Mouse (Mus musculus) cerebellum, postnatal 14 days (tissue): Measurements from ENCODE around the gene Zfpm1.

Experiments used
- DNase-seq, 2 experiments: peaks; one replicate each; pipeline ENCODE4 v3.0.0; 2021; ENCODE audit warnings: mixed read lengths in 2 of 2

The Zfpm1 gene

DNA sequence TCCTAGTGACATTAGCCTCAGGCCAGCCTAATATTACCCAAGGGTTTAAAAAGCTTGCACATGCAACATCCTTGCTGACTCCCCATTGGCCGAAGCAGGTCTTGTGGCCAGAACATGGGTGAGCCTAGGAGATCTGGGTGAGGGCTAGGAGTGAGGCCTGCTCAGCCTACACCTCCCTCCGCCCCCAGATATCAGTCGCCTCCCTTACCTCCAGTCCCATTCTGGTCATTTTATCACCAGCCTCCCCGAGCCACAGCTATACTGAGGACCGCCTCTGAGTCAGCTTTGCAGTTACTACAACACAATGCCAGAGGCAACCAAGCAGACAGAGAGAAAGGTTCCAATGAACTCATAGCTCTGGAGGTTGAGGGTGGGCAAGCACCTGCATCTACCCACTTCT lies 5.6 kb upstream of the Zfpm1 start:
- no peak for DNase-seq

GRCm38 (mm10) chr8:122277204-122277995 lies 4.5 kb upstream of the Zfpm1 start:
- no peak for DNase-seq

DNA sequence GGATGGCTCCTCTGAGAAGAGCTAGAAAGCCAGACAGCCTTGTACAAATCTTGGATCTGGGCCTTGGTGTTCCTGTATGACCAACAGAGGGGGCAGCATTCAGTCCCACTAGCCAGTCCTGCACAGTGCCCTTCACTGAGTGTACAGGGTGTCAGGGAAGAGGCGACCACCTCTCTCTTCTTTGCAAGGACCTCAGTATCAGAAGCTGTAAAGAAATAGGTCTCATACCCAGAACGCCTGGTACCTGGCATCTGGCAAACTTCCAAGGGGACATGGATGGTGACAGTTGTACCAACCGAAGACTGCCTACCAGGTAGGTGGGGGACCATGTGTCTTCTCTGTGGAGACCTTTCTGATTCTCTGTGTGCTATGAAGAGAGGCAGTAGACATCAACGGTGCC lies 1.8 kb upstream of the Zfpm1 start:
- DNase-seq: peak in 1 of 2 experiments; percentile 57

GRCm38 (mm10) chr8:122280588-122281316 lies 1.2 kb upstream of the Zfpm1 start:
- DNase-seq: peak in 1 of 2 experiments; percentile 58

DNA sequence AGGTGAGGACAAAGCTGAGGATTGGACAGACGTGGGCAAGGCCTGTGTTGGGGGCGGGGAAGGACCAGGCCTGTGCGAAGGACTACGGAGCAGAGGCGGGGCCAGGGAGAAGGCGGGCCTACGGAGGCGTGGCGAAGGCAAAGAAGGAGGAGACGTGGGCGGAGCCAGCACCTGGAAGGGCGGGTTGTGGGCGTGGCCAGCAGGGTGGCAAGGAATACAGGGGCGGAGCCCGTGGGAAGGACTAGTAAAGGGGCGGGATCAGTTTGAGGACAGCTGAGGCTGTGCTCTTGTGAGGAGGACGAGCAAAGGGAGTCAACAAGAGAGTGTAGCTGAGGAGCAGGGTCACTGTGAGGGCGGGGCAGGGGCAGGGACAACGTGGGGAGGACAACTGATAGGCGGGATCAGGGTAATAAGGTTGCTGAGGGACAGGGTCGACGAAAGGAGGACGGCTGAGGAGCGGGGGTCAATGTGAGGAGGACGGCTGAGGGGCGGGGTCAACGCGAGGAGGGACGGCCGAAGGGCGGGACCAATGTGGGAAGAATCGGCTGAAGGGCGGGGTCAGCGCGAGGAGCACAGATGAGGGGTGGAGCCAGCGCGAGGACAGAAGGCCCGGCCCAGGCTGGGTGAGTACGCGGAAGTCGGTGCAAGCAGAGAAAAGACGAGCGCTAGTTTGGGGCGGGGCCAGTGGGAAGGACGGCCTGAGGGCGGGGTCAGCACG lies 465 bp upstream of the Zfpm1 start:
- peak; percentile 99 for DNase-seq

GRCm38 (mm10) chr8:122282501-122283355 lies 787 bp downstream of the Zfpm1 start:
- DNase-seq: peak in 1 of 2 experiments; percentile 65

DNA sequence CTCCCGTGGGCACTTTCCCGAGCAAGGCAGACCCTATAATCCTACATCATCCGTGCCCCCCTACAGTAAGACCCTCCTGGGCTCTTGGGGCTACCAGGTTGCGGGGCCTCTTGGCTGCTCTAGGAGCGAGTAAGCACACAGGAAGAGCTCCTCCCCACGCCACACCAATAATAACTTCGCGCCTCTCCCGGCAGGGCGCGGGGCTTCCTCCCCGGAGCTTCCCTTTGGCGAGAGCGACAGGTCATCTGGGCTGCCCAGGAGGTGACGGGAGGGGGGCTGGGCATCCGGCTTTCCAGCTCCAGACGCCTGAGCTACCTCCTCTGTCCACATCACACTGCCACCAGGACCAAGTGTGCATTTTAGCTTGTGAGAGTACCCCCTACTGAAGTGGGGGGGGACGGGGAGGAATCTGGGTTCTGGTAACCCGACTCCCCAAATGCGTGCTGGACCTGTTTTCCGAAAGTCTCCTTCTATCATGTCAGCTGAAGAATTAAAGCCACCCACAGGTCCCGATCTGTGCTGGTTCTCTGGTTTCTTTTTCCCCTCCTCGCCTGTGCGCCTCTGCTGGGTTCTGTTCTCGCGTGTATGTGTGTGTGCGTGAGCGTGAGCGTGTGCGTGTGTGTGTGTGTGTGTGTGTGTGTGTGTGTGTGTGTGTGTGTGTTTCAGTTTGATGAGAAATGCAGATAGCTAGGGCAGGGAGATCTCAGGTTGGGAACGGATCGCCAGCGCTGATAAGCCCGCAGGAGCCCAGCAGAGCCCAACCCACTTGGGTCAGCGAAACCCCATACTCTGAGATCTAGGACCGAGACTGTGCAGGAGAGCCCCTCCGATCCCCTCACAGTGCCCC lies 1.6 kb downstream of the Zfpm1 start:
- DNase-seq: peak in 1 of 2 experiments; percentile 64

DNA sequence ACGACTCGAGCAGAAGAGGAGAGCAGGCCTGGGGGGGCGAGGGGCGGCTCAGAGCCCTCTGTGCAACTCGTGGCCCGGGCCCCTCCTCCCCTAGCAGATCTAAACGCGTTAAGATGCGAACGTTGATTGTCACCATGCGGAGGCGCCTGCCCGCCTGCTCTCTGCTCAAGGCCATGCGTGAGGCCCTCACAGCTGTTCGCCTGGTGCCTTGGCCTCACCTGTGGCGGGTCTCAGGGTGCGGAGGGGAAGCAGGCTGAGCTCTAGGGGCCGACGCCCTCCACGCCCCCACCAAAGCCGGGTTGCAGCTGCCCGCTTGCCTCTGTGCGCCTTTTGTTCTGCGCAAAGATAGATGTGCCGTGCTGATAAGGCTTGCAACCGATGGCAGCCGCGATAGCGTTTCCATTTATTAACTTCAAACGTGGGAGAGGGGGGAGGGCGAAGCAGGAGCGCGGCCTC lies 2.3 kb downstream of the Zfpm1 start:
- peak in 1 of 2 experiments; percentile 69 for DNase-seq

GRCm38 (mm10) chr8:122284659-122285261 lies 2.8 kb downstream of the Zfpm1 start:
- peak in 1 of 2 experiments; percentile 52 for DNase-seq

GRCm38 (mm10) chr8:122285727-122286126 lies 3.8 kb downstream of the Zfpm1 start:
- DNase-seq: no peak

- DNase-seq: no peak
Observed at GRCm38 (mm10) chr8:122286899-122287298, 5.0 kb downstream of the Zfpm1 start.

GRCm38 (mm10) chr8:122287742-122288141 lies 5.8 kb downstream of the Zfpm1 start:
- DNase-seq: no peak

DNA sequence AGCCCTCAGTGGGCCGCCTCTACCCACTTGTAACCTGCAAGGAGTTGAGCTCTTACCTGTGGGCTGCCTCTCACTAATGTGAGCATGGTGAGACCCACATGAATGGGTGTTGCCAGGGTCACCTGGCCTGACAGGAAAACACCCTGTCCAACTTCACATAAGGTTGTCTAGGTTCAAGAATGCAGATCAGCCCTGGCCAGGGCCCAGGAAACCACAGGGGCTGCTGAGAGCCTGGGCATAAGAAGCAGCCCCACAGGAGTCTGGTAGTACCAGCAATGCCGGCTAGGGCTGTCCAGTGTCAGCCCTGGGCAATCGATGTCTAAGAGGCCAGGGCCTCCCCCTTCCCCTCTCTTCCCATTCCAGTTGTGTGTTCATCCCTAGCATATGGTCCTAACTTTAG lies 6.4 kb downstream of the Zfpm1 start:
- DNase-seq: peak in 1 of 2 experiments; percentile 54

DNA sequence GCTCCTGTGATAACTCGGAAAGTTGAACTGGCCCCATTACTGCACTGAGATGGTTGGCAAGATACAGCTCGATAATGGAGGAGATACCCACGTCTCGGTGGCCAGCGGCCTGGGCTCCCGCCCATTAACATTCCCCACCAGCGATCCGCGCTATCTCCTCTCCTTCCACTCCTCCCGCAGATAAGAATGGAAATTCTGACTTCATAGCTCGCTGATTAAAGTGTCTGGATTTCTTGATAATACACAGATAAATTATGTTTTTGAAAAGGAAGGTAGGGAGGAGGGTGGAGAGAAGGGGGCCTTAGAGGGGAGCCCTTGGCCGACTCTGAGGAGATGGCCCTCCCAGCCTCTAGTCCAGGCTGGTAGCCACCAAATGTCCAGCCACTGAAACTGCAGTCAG lies 9.1 kb downstream of the Zfpm1 start:
- no peak for DNase-seq

DNA sequence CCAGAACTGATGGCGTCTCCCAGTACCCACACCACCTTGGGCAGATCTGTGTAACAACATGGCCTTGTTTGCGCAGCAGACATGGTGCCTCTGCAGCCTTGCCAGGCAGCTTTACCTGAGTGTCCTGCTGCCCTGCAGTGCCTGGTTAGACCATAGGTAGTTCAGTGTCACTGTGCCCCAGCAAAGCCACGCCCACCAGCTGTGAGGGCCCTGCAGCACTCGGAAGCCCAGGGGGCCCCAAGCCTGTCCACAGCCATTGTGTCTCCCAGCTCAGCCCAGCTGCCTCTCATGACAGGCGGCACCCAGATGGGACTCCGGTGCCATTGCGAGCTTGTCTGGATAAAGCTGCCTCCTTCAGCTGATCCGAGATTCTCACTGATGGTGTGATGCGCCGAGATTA lies 9.6 kb downstream of the Zfpm1 start:
- no peak for DNase-seq

GRCm38 (mm10) chr8:122293484-122293883 lies 11.5 kb downstream of the Zfpm1 start:
- DNase-seq: no peak

GRCm38 (mm10) chr8:122294273-122294683 lies 12.3 kb downstream of the Zfpm1 start:
- peak; percentile 49 to 58 for DNase-seq

DNA sequence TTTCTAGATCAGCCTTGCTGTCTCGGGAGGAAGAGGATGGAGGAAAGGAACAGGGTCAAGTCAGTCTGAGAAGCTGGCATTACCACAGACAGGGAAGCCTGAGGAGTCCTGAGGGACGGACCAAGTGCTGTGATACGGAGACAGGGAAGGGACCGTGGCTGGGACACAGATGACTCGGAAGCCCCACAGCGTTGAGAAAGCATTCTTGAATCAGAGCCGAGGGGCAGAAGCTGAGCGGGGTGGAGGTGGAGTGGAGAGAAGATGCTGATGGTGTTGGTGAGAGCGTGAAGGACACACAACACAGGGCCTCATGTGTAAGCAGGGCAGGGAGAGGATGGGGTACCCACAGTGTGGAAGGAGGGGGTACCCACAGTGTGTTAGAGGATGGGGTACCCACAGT lies 13.4 kb downstream of the Zfpm1 start:
- DNase-seq: peak; percentile 50 to 54

DNA sequence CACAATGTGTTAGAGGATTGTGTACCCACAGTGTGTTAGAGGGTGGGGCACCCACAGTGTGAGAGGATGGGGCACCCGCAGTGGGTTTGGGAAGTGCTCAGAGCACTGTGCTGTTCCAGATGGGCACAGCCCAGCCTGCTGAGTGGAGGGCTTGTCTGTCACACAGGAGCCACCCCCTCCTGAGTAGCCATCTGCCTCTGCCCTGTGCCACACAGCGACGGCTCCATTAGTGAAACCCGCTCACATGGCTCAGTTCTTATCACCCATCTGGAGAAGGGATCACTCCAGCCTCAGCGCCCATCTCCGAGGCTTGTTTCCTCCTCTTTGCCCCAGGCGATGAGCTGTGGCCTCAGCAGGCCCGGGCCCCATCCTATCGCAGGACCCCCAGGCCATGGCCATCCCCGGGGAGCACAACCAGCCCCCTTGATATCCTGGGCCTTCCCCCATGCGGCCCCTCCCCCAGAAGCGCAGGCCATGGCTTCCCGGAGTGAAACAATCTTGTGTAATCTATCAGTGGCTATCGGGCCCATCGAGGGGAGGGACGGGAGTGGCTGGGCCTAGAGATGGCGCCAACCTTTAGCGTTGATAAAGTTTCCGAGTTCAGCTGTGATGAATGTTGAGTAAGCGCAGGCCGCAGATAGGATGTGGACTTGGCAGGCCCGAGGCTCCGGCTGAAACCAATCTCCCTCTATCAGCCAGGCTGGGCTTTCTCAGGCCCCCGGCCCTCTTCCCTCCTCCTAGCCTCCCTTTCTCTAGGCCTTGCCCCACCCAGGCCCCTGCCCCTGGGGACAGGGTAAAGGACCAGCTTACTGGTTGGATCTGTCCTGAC lies 14.4 kb downstream of the Zfpm1 start:
- DNase-seq: peak; percentile 86 to 88
